Mouse (Mus musculus) cerebellum, adult 2 months (tissue): ENCODE measurements around the gene Borcs5.

ENCODE experiments used
- CTCF ChIP-seq: fragments of 200-500 bp; IDR thresholded peaks from 2 replicates; pipeline ENCODE4 v1.5.1; 2011; ENCODE audit warnings: low read depth, mild to moderate bottlenecking, control low read depth, low read length, moderate library complexity, borderline replicate concordance; ENCODE audit not compliant: insufficient read depth
- POLR2A ChIP-seq: fragments of 200-500 bp; IDR thresholded peaks from 2 replicates; pipeline ENCODE4 v1.6.1; 2011; ENCODE audit warnings: low read length, control low read depth, borderline replicate concordance; ENCODE audit not compliant: insufficient read depth

- no peak for TF ChIP-seq CTCF
- no peak for TF ChIP-seq POLR2A
Measured at GRCm38 (mm10) chr6:134710020-134710419, 70.7 kb downstream of the Borcs5 start.
